9 mouse cellular contexts compared by ENCODE assay signal in genomic region chr11:78322076-78322831, GRCm38 (mm10). TPM values are rescaled to one million over a fixed set of nuclear protein-coding genes. Genes with fewer than 3 reads are reported as not detected.
DNase-seq lines count a peak whose midpoint lies in the region; ATAC-seq and TF ChIP-seq lines count a peak whose summit lies in the region.
"Had no signal": no experiment of that assay in that cellular context is flagged by ENCODE, and none has a peak within 500 bp of the region (broad histone marks: within the 10 kb centered on the region; RNA-seq: fewer than 3 reads in every experiment).

No protein-coding gene starts in this region.

- intact Hi-C loops in gastrocnemius, postnatal 14 days (cut with DNase I; ENCODE audit: low total_unique reads): no loop called here

- peaks cover 8 to 12% of the 10 kb centered on the region in 2 experiments; a peak in 3 of 4 replicates for H3K4me1 ChIP-seq in heart, embryonic 14.5 days (ENCODE audit: control insufficient read depth in 2 of 2, insufficient read depth in 2 of 2, low read length in 2 of 2)
- peaks cover 8% of the 10 kb centered on the region; the same call in 1 of the 2 replicates for H3K4me1 ChIP-seq in midbrain, embryonic 13.5 days (replicated peaks)
- peaks cover 11% of the 10 kb centered on the region for H3K4me1 ChIP-seq in midbrain, embryonic 10.5 days
- H3K4me1 ChIP-seq in intestine, postnatal 0 days (replicated peaks; ENCODE audit: control insufficient read depth, insufficient read depth, low read length): no peaks in the 10 kb centered on the region
- H3K4me1 ChIP-seq in stomach, embryonic 15.5 days: peaks cover 15% of the 10 kb centered on the region; the same call in 1 of the 2 replicates

- peaks cover 49% of the 10 kb centered on the region for H3K36me3 ChIP-seq in heart, embryonic 14.5 days (ENCODE audit: control insufficient read depth, insufficient read depth, low read length)
- H3K36me3 ChIP-seq in midbrain, embryonic 13.5 days: peaks cover 41% of the 10 kb centered on the region
- peaks cover 85% of the 10 kb centered on the region for H3K36me3 ChIP-seq in midbrain, embryonic 10.5 days
- H3K36me3 ChIP-seq in intestine, postnatal 0 days (ENCODE audit: control insufficient read depth, insufficient read depth): peaks cover 21% of the 10 kb centered on the region
- peaks cover 29% of the 10 kb centered on the region for H3K36me3 ChIP-seq in stomach, embryonic 15.5 days

- ATAC-seq in heart, embryonic 14.5 days (ENCODE audit: insufficient number of reproducible peaks, insufficient read depth, low FRiP score, low read depth): no peak; the same call in 1 of the 2 replicates
- ATAC-seq in midbrain, embryonic 13.5 days: peak; percentile 40; the same call in 1 of the 2 replicates
- no peak for ATAC-seq in intestine, postnatal 0 days
- ATAC-seq in stomach, embryonic 15.5 days (ENCODE audit: insufficient read depth, low FRiP score, low read depth): no peak

- H3K9me3 ChIP-seq in heart, embryonic 14.5 days (ENCODE audit: control insufficient read depth, low read length): no peaks in the 10 kb centered on the region
- no peaks in the 10 kb centered on the region for H3K9me3 ChIP-seq in midbrain, embryonic 13.5 days
- no peaks in the 10 kb centered on the region for H3K9me3 ChIP-seq in midbrain, embryonic 10.5 days (replicated peaks)
- no peaks in the 10 kb centered on the region for H3K9me3 ChIP-seq in intestine, postnatal 0 days (ENCODE audit: control insufficient read depth)
- no peaks in the 10 kb centered on the region for H3K9me3 ChIP-seq in stomach, embryonic 15.5 days

- peak overlapping the region; percentile 46 to 57; a peak in 2 of 4 replicates for H3K27ac ChIP-seq in heart, embryonic 14.5 days (replicated peaks in 1 of 2; ENCODE audit: control insufficient read depth in 1 of 2, insufficient read depth in 1 of 2, low read depth in 2 of 2, low read length in 2 of 2)
- H3K27ac ChIP-seq in midbrain, embryonic 13.5 days: no peak overlapping the region
- H3K27ac ChIP-seq in midbrain, embryonic 10.5 days (replicated peaks): no peak overlapping the region
- no peak overlapping the region for H3K27ac ChIP-seq in intestine, postnatal 0 days (ENCODE audit: low read depth, low read length)
- H3K27ac ChIP-seq in stomach, embryonic 15.5 days: peak overlapping the region; percentile 59; the same call in 1 of the 2 replicates

- H3K4me2 ChIP-seq in heart, embryonic 14.5 days (ENCODE audit: low read length): peak overlapping the region; percentile 49
- peak overlapping the region; percentile 29; the same call in 1 of the 2 replicates for H3K4me2 ChIP-seq in midbrain, embryonic 13.5 days (replicated peaks)
- peak overlapping the region; percentile 64 for H3K4me2 ChIP-seq in intestine, postnatal 0 days (replicated peaks; ENCODE audit: low read depth)
- H3K4me2 ChIP-seq in stomach, embryonic 15.5 days: peak overlapping the region; percentile 43

- no peak for DNase-seq in heart, postnatal 4 days
- no peak for DNase-seq in midbrain, embryonic 10.5 days (ENCODE audit: low spot score)
- no peak for DNase-seq in gastrocnemius, postnatal 14 days
- DNase-seq in gastrocnemius, adult 8-10 months (ENCODE audit: low spot score in 2 of 2): no peak

- no peaks in the 10 kb centered on the region for H3K27me3 ChIP-seq in heart, embryonic 14.5 days (ENCODE audit: control insufficient read depth, insufficient read depth, low read length)
- no peaks in the 10 kb centered on the region for H3K27me3 ChIP-seq in midbrain, embryonic 13.5 days
- H3K27me3 ChIP-seq in midbrain, embryonic 10.5 days (ENCODE audit: low read depth, poor library complexity, severe bottlenecking): no peaks in the 10 kb centered on the region
- no peaks in the 10 kb centered on the region for H3K27me3 ChIP-seq in intestine, postnatal 0 days (replicated peaks; ENCODE audit: control insufficient read depth, insufficient read depth, low read length)
- H3K27me3 ChIP-seq in stomach, embryonic 15.5 days (replicated peaks): no peaks in the 10 kb centered on the region

- no peak for TF ChIP-seq CTCF in intestine, postnatal 0 days (IDR thresholded peaks at IDR 0.05; ENCODE audit: low read depth)

- WGBS in heart, embryonic 14.5 days: 52% methylated on average over 2 of the region's 2 CpGs
- WGBS in midbrain, embryonic 13.5 days: 71% methylated on average over 2 of the region's 2 CpGs
- WGBS in midbrain, embryonic 10.5 days: 92% methylated on average over 2 of the region's 2 CpGs
- 46% methylated on average over 2 of the region's 2 CpGs for WGBS in intestine, postnatal 0 days
- WGBS in stomach, embryonic 15.5 days: 43% methylated on average over 2 of the region's 2 CpGs

- H3K9ac ChIP-seq in heart, embryonic 14.5 days (ENCODE audit: low read length): no peak overlapping the region
- no peak overlapping the region for H3K9ac ChIP-seq in midbrain, embryonic 13.5 days (replicated peaks)
- no peak overlapping the region for H3K9ac ChIP-seq in intestine, postnatal 0 days (ENCODE audit: low read depth, low read length)
- no peak overlapping the region for H3K9ac ChIP-seq in stomach, embryonic 15.5 days

- H3K4me3 ChIP-seq in heart, embryonic 14.5 days (ENCODE audit: control insufficient read depth in 1 of 2, insufficient read depth in 1 of 2, low read depth in 1 of 2, low read length in 2 of 2): peak overlapping the region in 1 of 2 experiments; percentile 13; a peak in 1 of 4 replicates
- H3K4me3 ChIP-seq in midbrain, embryonic 13.5 days (replicated peaks): no peak overlapping the region
- no peak overlapping the region for H3K4me3 ChIP-seq in midbrain, embryonic 10.5 days
- no peak overlapping the region for H3K4me3 ChIP-seq in intestine, postnatal 0 days (ENCODE audit: low read depth, low read length)
- H3K4me3 ChIP-seq in stomach, embryonic 15.5 days (replicated peaks): no peak overlapping the region

RNA-seq across cellular contexts. Expression of gene Aldoc, which starts 0.5 kb away (rescaled TPM):
- 28.2 and 30.3 TPM in 2 replicates for polyA plus RNA-seq in heart, embryonic 14.5 days (2014; fragmentation: Nextera tagmentation; extraction: Ambion mirVana)
- total RNA-seq in heart, postnatal 4 days (2021): 1 to 10 TPM; 3.3 to 3.6 TPM
- 26.3 and 28.3 TPM in 2 replicates for polyA plus RNA-seq in midbrain, embryonic 13.5 days (2015; fragmentation: Nextera tagmentation; extraction: Ambion mirVana)
- 1.5 and 1.6 TPM in 2 replicates for polyA plus RNA-seq in midbrain, embryonic 10.5 days (2016; fragmentation: Nextera tagmentation; extraction: Ambion mirVana)
- 9.3 and 9.4 TPM in 2 replicates for polyA plus RNA-seq in intestine, postnatal 0 days (2015; fragmentation: Nextera tagmentation; extraction: Ambion mirVana)
- 24.1 and 24.5 TPM in 2 replicates for polyA plus RNA-seq in stomach, embryonic 15.5 days (2015; fragmentation: Nextera tagmentation; extraction: Ambion mirVana)
- total RNA-seq in gastrocnemius, postnatal 14 days (2021): 1 to 10 TPM; 1.5 to 2.1 TPM
- 1 to 10 TPM; 1.5 to 2.2 (median 1.7) TPM for total RNA-seq in gastrocnemius, adult 8-10 months (2022)

RNA-seq across cellular contexts. Expression of gene Pigs, which starts 6.0 kb away (rescaled TPM):
- polyA plus RNA-seq in heart, embryonic 14.5 days (2014; fragmentation: Nextera tagmentation; extraction: Ambion mirVana): 51.3 and 55.7 TPM in 2 replicates
- 10 to 100 TPM; 27.0 to 27.2 TPM for total RNA-seq in heart, postnatal 4 days (2021)
- polyA plus RNA-seq in midbrain, embryonic 13.5 days (2015; fragmentation: Nextera tagmentation; extraction: Ambion mirVana): 60.9 and 66.6 TPM in 2 replicates
- polyA plus RNA-seq in midbrain, embryonic 10.5 days (2016; fragmentation: Nextera tagmentation; extraction: Ambion mirVana): 74.0 and 78.5 TPM in 2 replicates
- 58.6 and 60.8 TPM in 2 replicates for polyA plus RNA-seq in intestine, postnatal 0 days (2015; fragmentation: Nextera tagmentation; extraction: Ambion mirVana)
- polyA plus RNA-seq in stomach, embryonic 15.5 days (2015; fragmentation: Nextera tagmentation; extraction: Ambion mirVana): 67.8 and 75.7 TPM in 2 replicates
- total RNA-seq in gastrocnemius, postnatal 14 days (2021): 10 to 100 TPM; 23.1 to 25.1 TPM
- 10 to 100 TPM; 19.1 to 25.1 (median 21.3) TPM for total RNA-seq in gastrocnemius, adult 8-10 months (2022)

RNA-seq across cellular contexts. Expression of gene Spag5, which starts 20.9 kb away (rescaled TPM):
- polyA plus RNA-seq in heart, embryonic 14.5 days (2014; fragmentation: Nextera tagmentation; extraction: Ambion mirVana): 23.6 and 25.0 TPM in 2 replicates
- total RNA-seq in heart, postnatal 4 days (2021): 10 to 100 TPM; 32.6 to 33.2 TPM
- 17.3 and 20.7 TPM in 2 replicates for polyA plus RNA-seq in midbrain, embryonic 13.5 days (2015; fragmentation: Nextera tagmentation; extraction: Ambion mirVana)
- polyA plus RNA-seq in midbrain, embryonic 10.5 days (2016; fragmentation: Nextera tagmentation; extraction: Ambion mirVana): 63.4 and 64.2 TPM in 2 replicates
- 4.5 and 4.6 TPM in 2 replicates for polyA plus RNA-seq in intestine, postnatal 0 days (2015; fragmentation: Nextera tagmentation; extraction: Ambion mirVana)
- polyA plus RNA-seq in stomach, embryonic 15.5 days (2015; fragmentation: Nextera tagmentation; extraction: Ambion mirVana): 33.3 and 34.6 TPM in 2 replicates
- 1 to 10 TPM; 5.3 TPM for total RNA-seq in gastrocnemius, postnatal 14 days (2021)
- total RNA-seq in gastrocnemius, adult 8-10 months (2022): 1 to 10 TPM; 2.2 to 2.8 (median 2.6) TPM

RNA-seq across cellular contexts. Expression of gene Unc119, which starts 21.0 kb away (rescaled TPM):
- polyA plus RNA-seq in heart, embryonic 14.5 days (2014; fragmentation: Nextera tagmentation; extraction: Ambion mirVana): 38.6 and 43.0 TPM in 2 replicates
- total RNA-seq in heart, postnatal 4 days (2021): 10 to 100 TPM; 13.5 to 14.6 TPM
- polyA plus RNA-seq in midbrain, embryonic 13.5 days (2015; fragmentation: Nextera tagmentation; extraction: Ambion mirVana): 69.1 and 75.4 TPM in 2 replicates
- 57.7 and 61.7 TPM in 2 replicates for polyA plus RNA-seq in midbrain, embryonic 10.5 days (2016; fragmentation: Nextera tagmentation; extraction: Ambion mirVana)
- polyA plus RNA-seq in intestine, postnatal 0 days (2015; fragmentation: Nextera tagmentation; extraction: Ambion mirVana): 26.9 and 28.4 TPM in 2 replicates
- 34.1 and 34.8 TPM in 2 replicates for polyA plus RNA-seq in stomach, embryonic 15.5 days (2015; fragmentation: Nextera tagmentation; extraction: Ambion mirVana)
- 10 to 100 TPM; 16.1 to 17.8 TPM for total RNA-seq in gastrocnemius, postnatal 14 days (2021)
- total RNA-seq in gastrocnemius, adult 8-10 months (2022): 10 to 100 TPM in 1 of 4 experiments, 1 to 10 TPM in 3; 5.3 to 14.9 (median 8.4) TPM

RNA-seq across cellular contexts. Expression of gene BC030499, which starts 31.6 kb away (rescaled TPM):
- 0.23 and 0.70 TPM in 2 replicates for polyA plus RNA-seq in heart, embryonic 14.5 days (2014; fragmentation: Nextera tagmentation; extraction: Ambion mirVana)
- 1 to 10 TPM; 1.2 to 1.4 TPM for total RNA-seq in heart, postnatal 4 days (2021)
- 0.28 and 0.87 TPM in 2 replicates for polyA plus RNA-seq in midbrain, embryonic 13.5 days (2015; fragmentation: Nextera tagmentation; extraction: Ambion mirVana)
- polyA plus RNA-seq in midbrain, embryonic 10.5 days (2016; fragmentation: Nextera tagmentation; extraction: Ambion mirVana): 0.34 and 0.43 TPM in 2 replicates
- 0.07 TPM in 1 of 2 replicates, not detected in the other for polyA plus RNA-seq in intestine, postnatal 0 days (2015; fragmentation: Nextera tagmentation; extraction: Ambion mirVana)
- polyA plus RNA-seq in stomach, embryonic 15.5 days (2015; fragmentation: Nextera tagmentation; extraction: Ambion mirVana): 0.26 and 0.37 TPM in 2 replicates
- under 1 TPM; 0.31 to 0.62 TPM for total RNA-seq in gastrocnemius, postnatal 14 days (2021)
- under 1 TPM; 0.13 to 0.49 (median 0.16) TPM for total RNA-seq in gastrocnemius, adult 8-10 months (2022)
- total RNA-seq: monocyte, adult 5-6 weeks had no signal

Comparison
In these comparisons a context has a peak if more than half of its experiments do, and no peak if none do; other contexts are left out.
1. H3K27ac ChIP-seq: peak in heart, embryonic 14.5 days (2 of 2) and stomach, embryonic 15.5 days (single experiment); none in midbrain, embryonic 13.5 days (single experiment), midbrain, embryonic 10.5 days (single experiment) and intestine, postnatal 0 days (single experiment).
2. Peak in every context shown above with its lines, with median percentiles within 50 percentile points of each other: H3K4me2 ChIP-seq.